Mouse (Mus musculus): ENCODE data around the gene Ppp2r5e.

DNA sequence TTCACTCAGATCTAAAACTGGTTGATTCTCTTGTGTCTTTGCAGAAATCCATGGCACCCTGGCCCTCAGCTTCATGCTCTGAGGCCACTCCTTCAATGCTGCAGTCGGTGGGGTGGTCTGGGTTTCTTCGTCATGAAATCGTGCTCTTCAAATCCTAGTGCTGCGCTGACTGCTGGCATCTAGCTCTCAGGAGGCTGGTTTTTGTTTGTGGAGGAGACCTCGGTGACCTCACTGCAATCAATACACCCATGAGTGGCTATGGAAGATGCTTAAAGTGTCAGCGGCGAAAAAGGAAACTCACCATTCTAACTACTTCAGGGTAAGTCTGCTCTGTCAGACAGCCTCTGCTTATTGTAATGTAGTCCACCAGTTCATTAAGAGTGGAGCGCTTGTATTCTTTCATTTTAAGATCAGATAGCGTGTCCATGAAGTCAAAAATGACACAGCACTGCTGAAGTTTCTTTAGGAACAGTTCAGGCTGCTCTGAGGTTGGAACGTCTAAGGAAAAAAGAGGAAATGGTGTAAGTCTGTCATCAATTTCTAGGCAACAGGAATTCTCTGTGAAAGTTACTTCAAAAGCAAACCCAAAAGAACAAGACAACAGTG lies 80.6 kb downstream of the Ppp2r5e start:
- TF ChIP-seq CTCF (IDR thresholded peaks at IDR 0.05; ENCODE audit: low read depth, low read length) (no peak), POLR2A (IDR thresholded peaks at IDR 0.05; ENCODE audit: borderline replicate concordance, low read depth, low read length) (no peak)
